Mouse (Mus musculus) bone marrow, adult 2 months (tissue): ENCODE results near the gene Pcdh15.

Source experiments
- CTCF ChIP-seq: fragments of 200-500 bp; IDR thresholded peaks from 2 replicates; pipeline ENCODE4 v1.5.1; 2011; ENCODE audit warnings: low read length, control low read depth; ENCODE audit not compliant: control insufficient read depth, insufficient read depth
- POLR2A ChIP-seq: fragments of 200-500 bp; IDR thresholded peaks from 2 replicates; pipeline ENCODE4 v1.6.1; 2011; ENCODE audit warnings: low read depth, mild to moderate bottlenecking, control low read depth, low read length, borderline replicate concordance; ENCODE audit not compliant: control insufficient read depth

GRCm38 (mm10) chr10:73931996-73932679, 833.0 kb downstream of the Pcdh15 start:
- no peak for TF ChIP-seq CTCF
- no peak for TF ChIP-seq POLR2A
